Comparison of ENCODE assay signal across 24 mouse cellular contexts in genomic region chr7:51254461-51254860, GRCm38 (mm10).
DNase-seq lines count a peak whose midpoint lies in the region; ATAC-seq and TF ChIP-seq lines count a peak whose summit lies in the region.
"Had no signal": no experiment of that assay in that cellular context is flagged by ENCODE, and none has a peak within 500 bp of the region (broad histone marks: within the 10 kb centered on the region; RNA-seq: fewer than 3 reads in every experiment).

No protein-coding gene starts in this region.

- peak; percentile 16 for DNase-seq in cerebellum, adult 9-11 months
- DNase-seq in cerebellum, adult 11 months, result no peak
- no peak for DNase-seq in forebrain, embryonic 11.5 days (ENCODE audit: low spot score)
- peak; percentile 14 for DNase-seq in left cerebral cortex, postnatal 4 days
- DNase-seq in left cerebral cortex, adult 18-20 months (ENCODE audit: low spot score in 2 of 2), result no peak
- peak; percentile 33 for DNase-seq in brain, embryonic 14.5 days (ENCODE audit: low read depth)
- no peak for DNase-seq in kidney, postnatal 36 days
- DNase-seq: adrenal gland, adult 2 months; adrenal gland, postnatal 14 days; cerebellum, postnatal 36 days; embryo, embryonic 11 days; gastrocnemius, postnatal 14 days; heart, adult 11 months; kidney, adult 11 months; kidney, adult 8-10 months had no signal

- H3K4me3 ChIP-seq in forebrain, embryonic 11.5 days (ENCODE audit: low read depth, low read length), result no peak overlapping the region
- no peak overlapping the region for H3K4me3 ChIP-seq in forebrain, embryonic 15.5 days
- H3K4me3 ChIP-seq: embryonic facial prominence, embryonic 12.5 days; embryonic facial prominence, embryonic 15.5 days; forebrain, embryonic 12.5 days; intestine, embryonic 15.5 days had no signal

- H3K9ac ChIP-seq in forebrain, embryonic 11.5 days (ENCODE audit: low read length), result no peak overlapping the region
- H3K9ac ChIP-seq in forebrain, embryonic 15.5 days (replicated peaks), result no peak overlapping the region
- H3K9ac ChIP-seq: embryonic facial prominence, embryonic 12.5 days; embryonic facial prominence, embryonic 15.5 days; forebrain, embryonic 12.5 days; hindbrain, embryonic 14.5 days; intestine, embryonic 15.5 days had no signal

- no peaks in the 10 kb centered on the region for H3K9me3 ChIP-seq in forebrain, embryonic 11.5 days (ENCODE audit: control insufficient read depth, low read length)
- H3K9me3 ChIP-seq in forebrain, embryonic 15.5 days, result no peaks in the 10 kb centered on the region
- H3K9me3 ChIP-seq: embryonic facial prominence, embryonic 12.5 days; embryonic facial prominence, embryonic 15.5 days; forebrain, embryonic 12.5 days; intestine, embryonic 15.5 days had no signal

- no peaks in the 10 kb centered on the region for H3K36me3 ChIP-seq in forebrain, embryonic 11.5 days (ENCODE audit: control insufficient read depth, insufficient read depth, low read length)
- H3K36me3 ChIP-seq in forebrain, embryonic 15.5 days, result no peaks in the 10 kb centered on the region
- H3K36me3 ChIP-seq: embryonic facial prominence, embryonic 12.5 days; embryonic facial prominence, embryonic 15.5 days; forebrain, embryonic 12.5 days; intestine, embryonic 15.5 days had no signal

- no peaks in the 10 kb centered on the region for H3K27me3 ChIP-seq in forebrain, embryonic 11.5 days (ENCODE audit: control insufficient read depth, insufficient read depth, low read length)
- no peaks in the 10 kb centered on the region for H3K27me3 ChIP-seq in forebrain, embryonic 15.5 days
- H3K27me3 ChIP-seq: embryonic facial prominence, embryonic 12.5 days; embryonic facial prominence, embryonic 15.5 days; forebrain, embryonic 12.5 days; intestine, embryonic 15.5 days had no signal

- H3K4me2 ChIP-seq in forebrain, embryonic 11.5 days (ENCODE audit: low read depth, low read length, severe bottlenecking), result no peak overlapping the region
- no peak overlapping the region for H3K4me2 ChIP-seq in forebrain, embryonic 15.5 days (replicated peaks)
- H3K4me2 ChIP-seq: embryonic facial prominence, embryonic 12.5 days; embryonic facial prominence, embryonic 15.5 days; forebrain, embryonic 12.5 days; heart, embryonic 11.5 days; hindbrain, embryonic 14.5 days; intestine, embryonic 15.5 days had no signal

- no peak for TF ChIP-seq POLR2A in brain, embryonic 14.5 days (IDR thresholded peaks at IDR 0.05; ENCODE audit: borderline replicate concordance, extremely low read depth, insufficient read depth, insufficient read length, poor library complexity, severe bottlenecking)

- TF ChIP-seq CTCF in brain, embryonic 14.5 days (IDR thresholded peaks at IDR 0.05; ENCODE audit: borderline replicate concordance, extremely low read depth, insufficient read depth, insufficient read length), result no peak

- H3K27ac ChIP-seq in forebrain, embryonic 11.5 days (ENCODE audit: low read depth, low read length), result no peak overlapping the region
- H3K27ac ChIP-seq in forebrain, embryonic 15.5 days (replicated peaks), result no peak overlapping the region
- H3K27ac ChIP-seq: embryonic facial prominence, embryonic 12.5 days; embryonic facial prominence, embryonic 15.5 days; forebrain, embryonic 12.5 days; hindbrain, embryonic 14.5 days; intestine, embryonic 15.5 days had no signal

- ATAC-seq in forebrain, embryonic 11.5 days (replicated peaks; ENCODE audit: low FRiP score), result 0 out of 2 replicates have a peak, but pooled peaks have one; percentile 42
- no peak for ATAC-seq in forebrain, embryonic 15.5 days (replicated peaks)
- ATAC-seq: CD4-positive, CD25-positive, alpha-beta regulatory T cell, adult 4 months; forebrain, embryonic 16.5 days; intestine, embryonic 15.5 days had no signal

- 57% methylated on average over 2 of the region's 2 CpGs for WGBS in forebrain, embryonic 11.5 days
- WGBS in forebrain, embryonic 15.5 days, result 46% methylated on average over 2 of the region's 2 CpGs

- intact Hi-C loops in left cerebral cortex, postnatal 4 days (cut with DNase I), result no loop called here

- no peaks in the 10 kb centered on the region for H3K4me1 ChIP-seq in forebrain, embryonic 11.5 days (replicated peaks; ENCODE audit: control insufficient read depth, insufficient read depth, low read length)
- no peaks in the 10 kb centered on the region for H3K4me1 ChIP-seq in forebrain, embryonic 15.5 days
- H3K4me1 ChIP-seq: embryonic facial prominence, embryonic 12.5 days; embryonic facial prominence, embryonic 15.5 days; intestine, embryonic 15.5 days had no signal

Comparison
In these comparisons a context has a peak if more than half of its experiments do, and no peak if none do; other contexts are left out.
1. DNase-seq: peak in cerebellum, adult 9-11 months (single experiment), left cerebral cortex, postnatal 4 days (single experiment) and brain, embryonic 14.5 days (single experiment); none in cerebellum, adult 11 months (single experiment), forebrain, embryonic 11.5 days (single experiment), left cerebral cortex, adult 18-20 months (0 of 2) and kidney, postnatal 36 days (0 of 2).